Mouse (Mus musculus): ENCODE measurements around the gene Aspn.
A peak's percentile ranks its signal among the peaks of the same experiment; 100 is the strongest.
"Not testable (repeated sequence)": the region's sequence is repeated elsewhere in the genome, so short reads cannot be mapped to it uniquely, and the experiment has no call there.

Gene Aspn

GRCm38 (mm10) chr13:49586062-49586461, 41.8 kb downstream of the Aspn start:
- DNase-seq = no peak

- not testable (repeated sequence) for DNase-seq
Observed at GRCm38 (mm10) chr13:49602541-49602940, 58.3 kb downstream of the Aspn start.

GRCm38 (mm10) chr13:49603603-49604002, 59.4 kb downstream of the Aspn start:
- no peak for DNase-seq

GRCm38 (mm10) chr13:49607714-49608113, 63.5 kb downstream of the Aspn start, which contains the start of gene Ogn:
Ogn (plus strand) TSS chr13:49608046.
- peak; percentile 40 for DNase-seq

DNA sequence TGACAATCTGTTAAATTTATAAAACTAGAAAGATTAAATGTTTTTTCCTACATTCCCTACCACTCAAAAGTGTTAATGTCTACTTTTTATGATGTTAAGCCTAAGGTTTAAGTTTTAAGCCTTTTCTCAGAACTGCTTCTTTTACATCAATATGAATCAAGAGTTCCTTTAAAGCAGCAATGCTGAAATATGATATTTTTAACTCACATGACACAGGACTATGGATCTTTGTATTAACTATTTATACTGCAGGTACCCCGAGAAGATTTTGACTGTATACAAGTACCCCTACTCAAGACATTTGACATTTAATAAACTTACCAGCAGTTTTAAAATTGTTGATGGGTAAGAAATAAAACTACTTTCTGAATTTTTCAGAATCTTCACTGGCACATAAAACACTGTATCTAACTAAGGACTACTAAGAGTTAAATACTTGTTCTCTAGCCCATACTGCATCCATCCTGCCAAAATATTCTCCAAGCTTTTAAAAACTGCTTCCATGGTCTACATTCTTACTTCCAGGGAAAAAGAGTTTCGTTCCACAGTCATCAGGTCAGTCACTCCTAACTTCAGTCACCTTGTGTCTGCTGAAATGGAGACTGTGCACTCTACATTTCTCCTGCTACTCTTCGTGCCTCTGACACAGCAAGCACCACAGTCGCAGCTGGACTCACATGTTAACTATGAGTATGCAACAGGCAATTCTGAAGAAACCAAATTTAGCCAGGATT, 64.5 kb downstream of the Aspn start:
- no peak for DNase-seq

DNA sequence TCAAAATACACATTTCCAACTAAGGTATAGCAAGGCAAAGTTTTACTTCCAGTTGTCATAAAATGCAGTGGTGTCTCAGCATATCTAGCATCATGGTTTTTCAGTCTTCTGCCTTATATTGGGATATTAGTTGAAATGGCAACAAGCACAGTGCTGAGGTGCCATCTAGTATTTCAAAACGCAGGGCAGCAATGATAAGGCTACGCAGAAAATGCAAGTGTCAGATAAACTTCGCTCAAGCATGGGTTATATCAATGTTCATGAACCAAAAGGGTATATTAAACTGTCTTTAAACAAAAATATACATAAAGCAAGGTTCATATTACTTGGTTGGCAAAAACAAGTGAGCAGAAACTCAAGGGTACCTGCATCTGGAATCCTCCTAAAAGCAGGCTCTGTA, 72.8 kb downstream of the Aspn start:
- DNase-seq = no peak
